Mouse (Mus musculus) stomach, postnatal 0 days (tissue): ENCODE measurements around the gene Arl14.

ENCODE experiments used
- CTCF ChIP-seq: IDR thresholded peaks from 2 replicates; pipeline ENCODE4 v1.5.1; 2016; ENCODE audit warnings: antibody characterized with exemption, low read depth, mild to moderate bottlenecking, moderate library complexity
- EP300 ChIP-seq: optimal IDR thresholded peaks from 2 replicates; pipeline ENCODE3; 2016; ENCODE audit warnings: antibody characterized with exemption

DNA sequence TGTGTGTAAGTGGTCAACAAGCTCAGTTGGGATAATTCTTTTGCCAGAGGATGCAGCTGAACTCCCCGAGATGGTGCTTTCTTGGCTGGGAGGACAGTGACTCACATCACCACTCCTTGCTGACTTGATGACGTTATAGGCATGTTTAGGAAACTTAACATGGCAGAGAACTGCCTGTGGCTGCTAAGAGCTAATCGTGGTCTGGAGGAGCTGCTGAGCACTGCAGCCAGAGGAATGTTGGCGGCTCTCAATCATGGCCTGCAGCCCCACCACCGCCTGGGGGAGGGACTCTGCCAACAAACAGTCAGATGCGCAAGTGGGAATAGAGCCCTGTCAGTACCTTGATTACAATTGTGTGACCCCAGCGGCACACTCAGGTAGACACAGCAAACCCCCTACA, 49.6 kb downstream of the Arl14 start:
- no peak for TF ChIP-seq CTCF
- no peak for TF ChIP-seq EP300
